Mouse (Mus musculus): Measurements from ENCODE around the gene Mapk8ip2.
A peak's percentile ranks its signal among the peaks of the same experiment; 100 is the strongest.

The Mapk8ip2 gene

DNA sequence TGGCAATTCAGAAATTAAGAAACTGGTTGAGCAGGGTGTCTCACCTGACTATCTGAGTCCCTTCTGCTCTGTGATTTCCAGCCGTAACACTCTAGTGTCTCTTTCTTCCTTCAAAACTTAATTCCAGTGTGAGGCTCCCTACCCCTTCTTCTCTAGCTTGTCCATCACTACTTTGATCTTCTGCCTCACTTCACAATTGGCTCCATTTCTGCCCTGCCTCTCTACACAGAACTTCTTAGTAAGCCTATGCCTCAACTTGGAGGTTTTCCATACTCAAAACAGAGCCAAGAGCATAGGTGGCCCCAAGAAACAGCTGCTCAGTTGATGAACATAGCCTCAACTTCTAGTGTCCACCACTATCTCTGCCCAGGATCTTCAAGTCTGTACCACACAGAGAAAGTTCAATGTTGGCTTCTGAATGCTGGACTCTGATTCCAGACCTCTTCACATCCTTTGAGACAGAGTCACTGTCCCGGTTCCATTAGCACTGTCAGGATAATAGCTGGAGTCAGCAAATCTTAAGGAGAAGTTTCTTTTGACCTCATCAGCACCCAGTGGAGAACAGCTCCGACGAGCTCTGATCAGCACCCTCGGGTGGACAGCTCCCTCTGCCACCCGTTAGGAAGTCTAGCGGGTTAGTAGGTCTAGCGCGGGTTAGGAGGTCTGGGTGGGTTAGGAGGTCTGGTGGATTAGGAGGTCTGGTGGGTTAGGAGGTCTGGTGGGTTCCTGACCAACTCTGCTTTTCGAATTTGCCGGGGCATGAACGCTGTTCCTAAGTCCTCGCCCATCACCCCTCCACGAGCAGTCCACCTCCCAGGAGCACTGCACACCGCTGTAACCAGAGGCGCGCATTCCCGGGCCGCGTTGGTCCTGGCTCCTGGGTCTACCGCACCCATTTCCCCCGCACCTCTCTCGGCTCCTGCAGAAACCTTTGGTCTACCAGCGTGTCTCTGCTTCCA lies 528 bp upstream of the Mapk8ip2 start:
- peak; percentile 23 to 41 for DNase-seq

DNA sequence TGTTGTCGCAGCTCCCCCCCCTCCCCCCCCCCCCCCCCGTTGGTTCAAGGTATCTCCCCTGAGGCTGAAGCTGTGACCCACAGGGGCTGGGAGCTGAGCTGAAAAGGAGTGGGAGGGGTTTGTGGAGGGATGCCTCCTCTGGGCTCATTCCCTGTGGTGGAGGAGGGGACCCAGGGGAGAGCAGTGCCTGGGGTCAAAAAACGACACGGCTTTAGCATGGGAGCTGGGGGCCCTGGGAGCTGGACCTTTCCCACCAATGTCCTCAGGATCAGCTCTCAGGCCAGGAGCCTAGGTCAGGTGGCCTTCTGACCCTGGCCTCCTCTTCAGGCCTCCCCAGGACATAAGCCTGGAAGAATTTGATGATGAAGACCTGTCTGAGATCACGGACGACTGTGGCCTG lies 1.1 kb downstream of the Mapk8ip2 start:
- no peak for DNase-seq

GRCm38 (mm10) chr15:89455642-89456041 lies 1.9 kb downstream of the Mapk8ip2 start:
- DNase-seq = no peak

- no peak for DNase-seq
These were observed 5.2 kb downstream of the Mapk8ip2 start for GRCm38 (mm10) chr15:89458942-89459341.

DNA sequence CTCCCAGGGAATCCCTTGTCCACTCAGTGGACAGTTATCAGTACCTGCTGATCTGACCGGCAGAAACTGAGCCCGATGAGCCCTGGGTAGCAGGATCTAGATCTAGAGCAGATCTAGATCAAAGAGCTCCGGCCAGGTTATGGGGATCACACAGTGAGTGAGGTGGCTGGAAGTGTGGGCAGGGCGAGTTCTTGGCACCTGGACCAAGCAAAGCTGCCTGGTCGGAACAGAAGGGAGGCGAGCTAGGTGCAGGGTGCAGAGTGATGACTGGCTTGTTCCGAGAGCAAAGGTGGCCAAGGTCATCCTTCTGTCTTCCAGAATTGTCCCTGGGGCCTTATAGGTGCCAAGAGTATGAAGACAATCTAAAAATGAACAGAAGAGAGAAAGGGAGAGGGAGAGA lies 6.1 kb downstream of the Mapk8ip2 start:
- DNase-seq = no peak

- DNase-seq = no peak
These were observed 6.6 kb downstream of the Mapk8ip2 start for GRCm38 (mm10) chr15:89460298-89460697.

- no peak for DNase-seq
These were observed 7.6 kb downstream of the Mapk8ip2 start for GRCm38 (mm10) chr15:89461321-89461720.

GRCm38 (mm10) chr15:89462176-89462575 lies 8.5 kb downstream of the Mapk8ip2 start:
- DNase-seq = no peak

DNA sequence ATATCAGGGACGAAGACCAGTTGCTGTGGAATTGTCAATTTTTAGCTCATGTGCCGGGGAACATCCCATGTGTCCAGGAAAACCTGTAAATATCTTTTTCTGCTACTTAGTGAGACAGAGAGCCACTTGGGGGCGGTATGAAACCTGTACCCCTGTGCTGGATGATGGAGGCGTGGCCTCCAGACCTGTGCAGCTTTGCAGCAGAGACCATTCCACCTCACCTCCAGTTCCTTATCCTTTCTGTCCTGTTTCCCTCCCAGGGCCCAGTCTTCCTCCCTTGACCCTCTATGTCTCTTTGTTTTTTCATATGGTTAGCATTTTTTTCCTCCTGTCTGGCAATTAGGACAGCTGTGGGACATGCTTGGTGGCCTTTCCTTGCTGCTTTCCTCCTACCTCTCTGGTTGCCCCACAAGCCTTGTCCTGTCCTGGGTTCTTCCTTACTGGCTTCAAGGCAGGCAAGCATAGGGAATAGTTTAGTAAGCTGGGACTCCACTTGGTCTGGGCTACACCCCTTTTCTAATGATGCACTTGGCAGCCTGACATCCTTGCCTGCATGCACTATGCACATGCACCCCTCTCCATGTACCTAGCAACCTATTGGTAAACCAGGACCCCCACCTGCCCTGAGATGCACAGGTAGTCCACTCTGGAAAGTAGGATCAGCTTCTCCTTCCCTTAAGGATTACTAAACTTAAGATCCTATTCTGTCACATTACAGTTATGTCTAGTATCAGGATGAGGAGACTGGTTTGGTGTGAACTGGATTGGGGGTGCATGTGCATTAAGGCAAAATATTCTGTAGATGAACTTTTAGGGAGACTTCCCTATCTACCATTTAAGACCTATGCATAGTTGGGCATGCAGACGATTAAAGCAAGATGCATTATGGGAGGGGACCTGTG lies 9.9 kb downstream of the Mapk8ip2 start:
- no peak for DNase-seq

GRCm38 (mm10) chr15:89465052-89465451 lies 11.3 kb downstream of the Mapk8ip2 start:
- no peak for DNase-seq

- no peak for DNase-seq
These were observed 14.9 kb downstream of the Mapk8ip2 start for GRCm38 (mm10) chr15:89468577-89468976.

GRCm38 (mm10) chr15:89471476-89471875 lies 17.8 kb downstream of the Mapk8ip2 start:
- no peak for DNase-seq

GRCm38 (mm10) chr15:89473370-89473769 lies 19.7 kb downstream of the Mapk8ip2 start:
- no peak for DNase-seq

GRCm38 (mm10) chr15:89473921-89474320 lies 20.2 kb downstream of the Mapk8ip2 start:
- DNase-seq = no peak

DNA sequence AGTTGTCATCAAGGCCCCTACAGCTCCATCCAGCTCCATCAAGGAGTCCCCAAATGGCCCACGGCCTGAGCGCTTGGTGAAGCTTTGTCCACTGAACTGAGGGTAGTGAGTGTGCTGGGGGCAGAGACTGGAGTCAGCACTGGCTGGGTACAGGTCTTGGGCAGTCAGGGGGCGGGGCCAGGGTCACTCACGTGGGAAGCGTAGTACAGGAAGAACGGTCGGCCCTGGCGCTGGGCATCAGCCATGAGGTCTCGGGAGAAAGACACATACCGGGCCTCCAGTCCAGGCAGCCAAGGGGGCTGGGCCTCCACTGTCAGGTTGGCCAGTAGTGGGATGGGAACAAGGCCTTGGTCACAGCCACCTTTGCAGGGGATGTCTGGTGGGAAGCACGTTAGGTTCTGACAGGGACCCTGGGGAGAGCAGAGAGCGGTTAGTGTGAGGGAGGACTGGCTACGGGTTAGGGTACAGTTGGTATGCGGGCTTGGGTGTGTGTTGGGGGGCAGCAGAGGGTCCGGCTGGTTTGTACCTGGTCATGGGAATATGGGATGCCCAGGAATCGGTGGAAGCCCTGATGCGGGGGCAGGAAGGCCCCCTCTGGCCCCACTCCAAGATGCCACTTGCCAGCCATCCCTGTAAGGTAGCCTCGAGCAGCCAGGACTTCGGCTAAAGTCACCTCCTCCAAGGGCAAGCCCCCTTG lies 21.0 kb downstream of the Mapk8ip2 start:
- DNase-seq = no peak

- DNase-seq = no peak
These were observed 21.5 kb downstream of the Mapk8ip2 start for GRCm38 (mm10) chr15:89475293-89475600.

DNA sequence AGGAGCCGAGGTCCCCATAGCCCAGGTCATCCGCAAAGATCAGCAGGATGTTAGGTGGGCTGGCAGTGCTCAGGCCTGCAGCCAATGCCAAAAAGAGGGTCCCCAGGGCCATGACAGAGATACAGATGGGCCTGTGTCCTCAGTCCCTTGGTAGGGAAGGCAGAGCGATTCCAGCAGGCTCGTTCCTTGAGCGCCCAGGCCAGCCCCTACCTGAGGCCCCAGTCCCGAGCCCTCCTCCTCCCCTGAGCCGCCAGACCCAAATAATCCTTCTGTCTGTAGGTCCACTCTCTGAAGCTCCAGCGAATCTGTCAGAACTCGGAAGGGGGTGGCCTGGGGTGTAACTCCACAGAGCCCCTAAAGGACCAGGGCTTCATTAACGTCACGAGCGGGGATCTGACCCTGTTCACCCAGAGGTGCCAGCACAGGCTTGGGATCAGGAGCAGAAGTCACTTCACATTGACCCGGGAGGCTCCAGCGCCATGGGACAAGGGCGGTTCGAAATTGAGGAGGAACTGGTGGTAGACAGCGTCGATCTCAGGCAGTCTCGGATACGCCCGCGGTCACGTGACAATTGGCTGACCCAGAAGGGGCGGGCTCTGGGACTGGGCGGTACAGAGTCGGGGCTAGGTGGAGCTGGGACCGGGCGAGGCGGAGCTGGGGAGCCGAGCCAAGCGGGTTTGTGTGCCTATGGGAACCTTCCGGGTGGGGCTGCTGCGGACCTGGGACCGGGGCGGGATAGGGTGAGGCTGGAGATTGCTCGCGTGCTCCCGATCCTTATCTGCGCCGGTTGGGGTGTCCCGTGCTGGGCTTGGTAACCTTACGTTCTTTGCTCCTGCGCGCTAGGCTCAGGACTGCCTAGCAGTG lies 22.1 kb downstream of the Mapk8ip2 start:
- DNase-seq = peak; percentile 97 to 98

- DNase-seq = no peak
These were observed 22.7 kb downstream of the Mapk8ip2 start for GRCm38 (mm10) chr15:89476475-89476815.

DNA sequence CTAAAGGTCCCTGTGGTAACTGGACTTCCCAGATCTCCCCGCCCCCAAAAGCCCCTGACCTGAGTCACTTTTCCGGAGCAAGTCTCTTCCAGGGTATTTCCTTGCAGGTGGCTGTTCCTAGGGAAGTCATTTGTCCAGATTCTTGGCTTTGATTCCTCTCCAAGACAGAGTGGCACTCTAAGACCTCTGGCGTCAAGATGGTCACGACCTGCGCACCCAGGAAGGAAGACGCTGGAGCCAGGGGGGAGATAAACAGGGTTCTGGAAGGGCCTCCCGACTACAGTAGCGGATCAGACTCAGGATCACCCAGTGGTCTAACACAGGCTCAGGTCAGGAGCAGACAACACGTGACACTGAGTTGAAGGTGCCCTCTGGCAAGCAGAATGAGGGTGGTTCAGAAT lies 23.4 kb downstream of the Mapk8ip2 start, which contains the start of gene Arsa:
Gene Arsa, minus strand, starts transcription at position 335 of the 401 bp plus-strand sequence.
- DNase-seq = peak in 1 of 2 experiments; percentile 55

DNA sequence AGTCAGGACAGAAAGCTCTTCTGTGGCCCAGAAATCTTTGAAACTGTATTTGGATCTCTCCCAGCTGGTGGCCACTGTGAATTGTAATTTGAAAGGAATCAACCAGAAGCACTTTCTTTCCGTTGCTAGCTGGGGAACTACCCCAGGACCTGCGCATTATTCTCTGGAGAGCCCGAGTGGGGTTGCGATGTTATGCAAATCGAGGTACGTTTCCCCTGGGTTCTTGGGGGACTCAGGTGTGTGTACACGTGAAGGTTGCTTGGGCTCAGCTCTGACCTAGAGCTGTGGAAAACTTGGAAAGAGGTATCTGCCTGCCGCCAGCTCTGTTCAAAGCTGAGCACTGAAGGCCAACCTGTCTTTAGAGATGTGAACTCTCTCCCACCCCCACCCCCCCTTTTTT lies 24.1 kb downstream of the Mapk8ip2 start:
- DNase-seq = no peak

GRCm38 (mm10) chr15:89478622-89479021 lies 24.9 kb downstream of the Mapk8ip2 start:
- no peak for DNase-seq

DNA sequence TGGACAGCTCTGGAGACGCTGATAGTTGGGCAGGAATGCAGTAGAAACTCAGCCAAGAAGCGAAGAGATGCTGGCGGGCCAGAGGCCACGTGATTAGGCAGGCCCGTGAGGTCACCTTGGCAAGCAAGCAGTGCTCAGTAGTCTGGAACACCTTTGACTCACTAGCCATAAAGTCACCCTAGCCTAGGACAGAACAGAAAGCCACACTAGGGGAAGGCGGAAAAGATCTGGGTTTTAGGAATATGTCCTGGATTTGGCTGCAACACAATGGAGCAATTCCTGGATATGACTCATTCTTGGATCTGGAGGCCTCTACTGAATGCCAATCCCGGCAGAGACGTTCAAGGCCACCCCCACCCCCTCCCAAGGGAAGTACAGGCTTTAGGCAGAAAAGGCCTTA lies 26.9 kb downstream of the Mapk8ip2 start:
- DNase-seq = peak; percentile 54 to 64
